Mouse (Mus musculus): ENCODE data around the gene Fubp1. TPM values are rescaled to one million over a fixed set of nuclear protein-coding genes. Genes with fewer than 3 reads are reported as not detected.

Fubp1 gene
- total RNA-seq, 2 experiments from 2014 or later, result 235 to 282 TPM

DNA sequence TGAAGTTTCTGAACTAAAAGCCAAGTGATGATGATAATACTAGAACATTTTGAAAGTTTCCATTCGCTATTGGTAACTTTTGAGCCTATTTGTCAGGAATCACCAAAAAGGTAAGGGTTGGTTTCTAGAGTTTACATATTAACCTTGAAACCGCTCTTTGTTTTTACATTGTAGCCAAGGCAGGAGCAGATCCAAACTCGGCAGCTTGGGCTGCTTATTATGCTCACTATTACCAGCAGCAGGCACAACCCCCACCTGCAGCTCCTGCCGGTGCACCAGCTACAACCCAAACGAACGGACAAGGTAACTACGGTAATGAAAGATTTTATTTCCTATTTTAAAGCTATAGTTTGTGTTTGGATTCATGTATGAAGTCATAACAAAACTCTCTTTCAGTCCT, 15.7 kb downstream of the Fubp1 start:
- ATAC-seq (replicated peaks; ENCODE audit: low FRiP score, low TSS enrichment, poor library complexity, severe bottlenecking), result no peak

DNA sequence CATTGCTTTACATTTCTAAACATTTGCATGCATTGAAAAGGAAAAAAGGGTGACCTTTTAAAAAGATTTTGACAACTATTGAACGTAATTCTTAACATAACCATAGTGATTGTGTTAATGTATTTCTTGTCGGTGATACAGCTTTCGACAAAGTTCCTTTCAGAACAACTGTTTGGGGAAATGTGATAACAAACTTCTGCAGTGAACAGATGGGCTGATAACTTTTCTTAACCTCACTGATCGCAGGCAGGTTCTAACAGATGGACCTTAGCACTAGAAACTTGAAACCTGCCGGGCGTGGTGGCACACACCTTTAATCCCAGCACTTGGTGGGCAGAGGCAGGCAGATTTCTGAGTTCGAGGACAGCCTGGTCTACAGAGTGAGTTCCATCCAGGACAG, 18.6 kb downstream of the Fubp1 start:
- ATAC-seq (replicated peaks; ENCODE audit: low FRiP score, low TSS enrichment, poor library complexity, severe bottlenecking), result no peak

DNA sequence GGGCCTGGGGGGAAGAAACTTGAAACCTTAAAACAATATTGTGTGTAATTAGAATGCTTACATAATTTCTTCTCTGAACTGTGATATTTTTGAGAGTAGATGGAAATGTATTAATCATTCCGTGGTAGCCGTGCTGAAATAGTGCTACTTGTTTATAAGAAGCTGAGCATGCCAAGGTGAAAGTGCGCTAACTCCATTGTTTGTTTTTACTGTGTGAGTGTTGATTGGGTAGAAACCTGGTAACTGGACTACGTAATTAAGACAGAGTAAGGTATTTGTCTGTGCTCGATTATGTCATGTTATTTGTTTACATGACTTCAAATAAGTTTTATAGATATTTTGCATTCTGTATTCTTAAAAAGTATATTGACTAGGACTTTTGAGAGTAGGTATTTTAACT, 19.0 kb downstream of the Fubp1 start:
- no peak for ATAC-seq (replicated peaks; ENCODE audit: low FRiP score, low TSS enrichment, poor library complexity, severe bottlenecking)

DNA sequence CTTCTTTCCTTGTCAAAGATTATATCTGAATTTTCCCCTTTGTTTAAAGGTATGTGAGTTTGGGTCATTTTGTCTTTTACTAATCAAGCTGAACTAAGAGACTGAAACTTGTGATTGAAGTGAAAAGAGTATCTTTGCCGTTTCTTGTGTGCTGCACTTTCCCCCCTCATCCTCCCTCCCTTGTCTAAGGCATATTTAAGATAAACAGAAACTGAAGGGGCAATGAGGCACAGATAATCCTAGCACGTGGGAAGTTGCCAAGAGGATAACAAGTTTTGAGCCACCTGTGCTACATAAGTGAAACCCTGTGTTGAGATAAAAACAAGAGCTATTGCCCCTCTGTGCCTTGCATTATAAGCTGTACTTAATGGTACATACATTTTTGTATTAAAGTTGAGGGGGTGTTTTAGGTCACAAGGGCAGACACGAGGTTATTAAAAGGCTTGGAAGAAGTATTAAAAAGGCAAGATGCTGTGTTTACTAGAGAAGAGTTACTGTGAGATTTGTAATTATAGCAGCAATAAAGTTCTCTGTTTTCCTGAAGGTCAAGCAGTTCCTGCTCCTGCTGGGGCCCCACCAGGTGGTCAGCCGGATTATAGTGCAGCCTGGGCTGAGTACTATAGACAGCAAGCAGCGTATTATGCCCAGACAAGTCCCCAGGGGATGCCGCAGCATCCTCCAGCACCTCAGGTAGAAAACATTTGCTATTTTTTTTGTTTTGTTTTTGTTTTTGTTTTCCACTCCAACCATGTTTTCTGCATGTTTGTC, 21.3 kb downstream of the Fubp1 start:
- ATAC-seq (replicated peaks; ENCODE audit: low FRiP score, low TSS enrichment, poor library complexity, severe bottlenecking), result peak; percentile 91

DNA sequence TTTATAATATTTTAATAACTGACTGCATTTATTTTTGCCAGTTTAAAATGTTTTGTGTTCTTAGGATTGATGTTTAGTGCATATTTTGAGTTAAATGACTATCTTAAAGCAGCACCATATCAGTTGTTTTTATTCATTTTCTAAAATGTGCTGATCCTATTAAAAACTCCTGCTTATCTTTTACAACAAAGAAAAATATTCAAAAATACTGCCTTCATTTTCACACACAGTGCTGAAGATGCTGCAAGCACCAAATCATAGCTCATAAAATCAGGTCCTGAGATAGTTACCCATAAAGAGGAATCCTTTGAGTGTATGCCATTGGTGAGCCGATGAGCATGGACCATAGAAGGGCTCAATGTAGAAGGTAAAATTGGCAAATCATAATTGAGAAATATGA, 25.0 kb downstream of the Fubp1 start:
- no peak for ATAC-seq (replicated peaks; ENCODE audit: low FRiP score, low TSS enrichment, poor library complexity, severe bottlenecking)

DNA sequence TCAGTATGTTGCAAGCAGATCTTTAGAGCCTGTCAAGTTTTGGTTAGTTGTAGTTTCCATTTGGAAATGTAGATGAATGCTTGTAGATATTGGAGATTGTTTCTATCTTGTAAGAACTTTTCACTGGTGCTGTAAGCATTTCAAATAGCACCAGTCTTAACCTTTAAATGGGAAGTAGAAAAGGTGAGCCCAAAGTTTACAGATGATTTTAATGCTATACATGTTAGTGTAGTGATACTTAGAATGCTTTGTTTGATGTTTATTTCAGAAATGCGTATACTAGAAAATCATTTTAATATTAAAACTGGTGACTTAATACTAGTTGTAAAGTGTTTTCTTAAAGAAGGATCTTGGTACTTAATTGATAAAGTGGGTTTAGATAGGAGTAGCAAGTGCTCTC, 25.6 kb downstream of the Fubp1 start:
- ATAC-seq (replicated peaks; ENCODE audit: low FRiP score, low TSS enrichment, poor library complexity, severe bottlenecking), result no peak

DNA sequence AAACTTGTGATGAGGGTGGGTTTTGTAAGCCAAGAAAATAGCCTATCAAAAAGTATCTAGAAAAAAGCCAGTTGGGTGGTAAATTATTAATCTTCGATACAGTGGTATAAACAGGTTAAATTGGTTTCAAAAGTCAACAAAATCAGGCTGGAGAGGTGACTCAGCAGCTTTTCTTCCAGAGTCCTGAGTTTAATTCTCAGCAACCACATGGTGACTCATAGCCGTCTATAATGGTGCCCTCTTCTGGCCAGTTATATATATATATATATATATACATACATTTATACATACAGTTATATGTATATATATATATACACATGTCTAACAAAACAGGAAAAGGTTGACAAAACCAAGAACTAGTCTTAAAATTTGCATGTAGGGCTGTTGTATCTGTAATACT, 28.6 kb downstream of the Fubp1 start:
- ATAC-seq (replicated peaks; ENCODE audit: low FRiP score, low TSS enrichment, poor library complexity, severe bottlenecking), result peak; percentile 53

DNA sequence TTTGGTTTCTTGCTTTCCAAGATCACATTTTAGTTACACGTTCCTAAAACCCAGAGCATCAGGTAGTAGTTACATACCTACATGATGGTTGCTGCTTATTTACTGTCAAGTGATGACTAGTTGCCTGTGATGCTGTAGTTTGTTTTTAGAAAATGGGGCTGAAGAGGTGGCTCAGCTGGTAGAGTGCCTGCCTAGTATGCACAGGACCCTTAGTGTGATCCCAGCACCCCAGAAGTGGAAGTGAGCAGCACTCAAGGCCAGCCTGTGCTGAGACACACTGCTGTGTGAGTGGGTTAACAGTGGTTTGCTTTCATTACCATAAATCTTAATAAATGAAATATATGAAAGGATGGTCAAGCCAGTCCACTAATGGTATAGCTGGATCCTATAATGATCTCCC, 29.4 kb downstream of the Fubp1 start:
- ATAC-seq (replicated peaks; ENCODE audit: low FRiP score, low TSS enrichment, poor library complexity, severe bottlenecking), result no peak

DNA sequence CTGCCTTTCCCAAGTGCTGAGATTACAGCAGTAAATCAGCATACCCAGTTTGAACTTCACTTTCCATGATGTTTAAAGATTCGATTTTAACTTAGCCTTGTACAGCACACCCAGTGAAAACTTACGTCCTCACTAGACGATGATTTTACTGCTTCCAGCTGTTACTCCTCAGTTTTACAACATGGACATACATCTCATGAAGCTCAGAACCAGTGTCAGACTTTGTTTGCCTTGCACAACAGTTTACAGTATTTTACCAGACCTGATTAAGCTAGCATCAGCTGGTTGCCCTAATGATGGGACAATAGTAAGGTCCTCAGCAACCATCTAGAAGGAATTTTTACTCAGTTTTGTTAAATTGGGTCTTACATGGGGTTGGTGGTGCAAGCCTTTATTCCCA, 30.9 kb downstream of the Fubp1 start:
- ATAC-seq (replicated peaks; ENCODE audit: low FRiP score, low TSS enrichment, poor library complexity, severe bottlenecking), result no peak

DNA sequence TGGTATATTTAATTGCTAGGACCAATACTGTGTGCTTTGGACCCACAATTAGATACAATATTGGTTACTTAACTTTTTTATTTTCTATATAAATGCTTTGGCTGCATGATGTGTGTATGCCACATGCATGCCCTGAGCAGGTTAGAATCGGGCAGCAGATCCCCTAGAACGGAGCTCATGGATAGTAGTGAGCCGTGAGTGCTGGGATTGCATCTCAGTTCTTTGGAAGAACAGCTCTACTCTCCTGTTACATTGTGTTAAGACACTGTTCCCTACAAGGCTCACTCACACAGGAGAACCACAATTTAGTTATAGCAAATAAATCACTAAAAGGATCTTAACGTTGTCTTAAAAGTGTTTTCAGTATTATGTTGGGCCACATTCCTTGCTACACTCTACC, 33.1 kb downstream of the Fubp1 start:
- no peak for ATAC-seq (replicated peaks; ENCODE audit: low FRiP score, low TSS enrichment, poor library complexity, severe bottlenecking)

DNA sequence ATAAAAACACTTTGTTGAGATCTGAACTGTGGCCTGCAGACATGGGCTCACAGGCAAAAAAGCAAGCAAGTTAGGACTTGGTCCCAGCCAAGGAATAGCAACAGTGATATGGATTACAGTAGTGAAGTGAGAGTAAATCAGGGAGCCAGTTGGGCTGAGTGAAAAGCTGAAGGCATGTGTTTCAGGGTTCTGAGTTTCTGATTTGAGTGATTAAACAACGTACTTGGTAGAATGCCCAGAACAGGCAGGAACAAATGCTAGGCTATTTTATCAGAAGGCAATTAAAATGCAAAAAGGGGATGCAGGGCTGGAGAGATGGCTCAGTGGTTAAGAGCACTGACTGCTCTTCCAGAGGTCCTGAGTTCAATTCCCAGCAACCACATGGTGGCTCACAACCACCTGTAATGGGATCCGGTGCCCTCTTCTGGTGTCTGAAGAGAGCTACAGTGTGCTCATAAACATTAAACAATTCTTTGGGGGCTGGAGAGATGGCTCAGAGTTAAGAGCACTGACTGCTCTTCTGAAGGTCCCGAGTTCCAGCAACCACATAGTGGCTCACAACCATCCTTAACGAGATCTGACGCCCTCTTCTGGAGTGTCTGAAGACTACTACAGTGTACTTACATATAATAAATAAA, 35.2 kb downstream of the Fubp1 start:
- peak; percentile 72 for ATAC-seq (replicated peaks; ENCODE audit: low FRiP score, low TSS enrichment, poor library complexity, severe bottlenecking)

DNA sequence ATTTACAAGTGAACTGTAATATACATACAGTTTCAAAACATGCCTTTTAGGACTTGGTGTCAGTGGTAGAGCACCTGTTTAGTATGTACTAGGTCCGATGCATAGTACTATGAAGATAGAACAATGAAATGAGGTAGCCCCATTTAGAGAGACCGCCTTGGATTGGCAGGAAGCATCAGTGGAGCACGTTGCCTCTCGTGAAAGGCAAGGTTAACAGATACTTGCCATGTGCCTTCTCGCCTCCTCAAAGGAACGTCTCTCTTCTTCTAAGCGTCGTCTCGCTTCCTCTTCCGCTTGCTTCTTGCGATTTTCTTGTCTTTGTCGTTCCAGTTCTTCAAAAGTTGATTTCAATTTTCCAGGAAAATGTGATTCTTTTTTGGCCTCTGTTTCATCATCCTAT, 37.5 kb downstream of the Fubp1 start:
- ATAC-seq (replicated peaks; ENCODE audit: low FRiP score, low TSS enrichment, poor library complexity, severe bottlenecking), result no peak

DNA sequence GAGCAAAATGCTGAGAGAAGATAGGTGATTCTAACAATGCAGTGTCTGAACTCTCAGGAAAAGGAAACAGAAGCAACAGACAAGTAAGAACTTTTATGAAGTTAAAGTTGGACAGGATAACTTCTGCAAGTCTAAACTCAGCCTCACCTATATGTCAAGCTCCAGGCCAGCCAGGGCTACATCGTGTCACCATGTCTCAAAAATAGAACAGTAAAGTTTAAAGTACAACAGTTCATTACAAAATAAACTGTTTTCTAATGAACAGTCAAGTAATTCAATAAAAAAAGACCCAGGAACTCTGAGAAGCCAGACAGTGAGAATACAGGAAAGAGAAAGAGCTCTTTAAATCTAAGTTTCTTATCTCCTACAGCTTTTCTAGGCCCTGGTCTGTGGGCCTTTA, 40.3 kb downstream of the Fubp1 start:
- no peak for ATAC-seq (replicated peaks; ENCODE audit: low FRiP score, low TSS enrichment, poor library complexity, severe bottlenecking)

DNA sequence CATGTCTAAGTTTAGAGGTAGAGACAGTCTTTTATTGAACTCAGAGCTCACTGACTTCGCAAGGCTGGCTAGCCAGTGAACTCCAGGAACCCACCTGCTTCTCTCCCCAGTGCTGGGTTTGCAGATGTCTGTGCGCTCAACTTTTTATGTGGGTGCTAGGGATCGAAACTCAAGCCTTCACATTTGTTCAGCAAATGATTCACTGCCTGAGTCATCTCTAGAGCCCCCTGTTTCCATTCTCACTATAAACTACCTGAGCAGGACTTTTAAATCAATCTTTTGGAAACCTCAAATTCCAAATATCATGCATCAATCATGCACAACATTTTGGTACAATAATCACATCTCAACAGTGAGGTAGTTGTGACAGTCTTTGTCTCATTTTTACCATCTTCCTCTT, 47.3 kb downstream of the Fubp1 start:
- no peak for ATAC-seq (replicated peaks; ENCODE audit: low FRiP score, low TSS enrichment, poor library complexity, severe bottlenecking)

DNA sequence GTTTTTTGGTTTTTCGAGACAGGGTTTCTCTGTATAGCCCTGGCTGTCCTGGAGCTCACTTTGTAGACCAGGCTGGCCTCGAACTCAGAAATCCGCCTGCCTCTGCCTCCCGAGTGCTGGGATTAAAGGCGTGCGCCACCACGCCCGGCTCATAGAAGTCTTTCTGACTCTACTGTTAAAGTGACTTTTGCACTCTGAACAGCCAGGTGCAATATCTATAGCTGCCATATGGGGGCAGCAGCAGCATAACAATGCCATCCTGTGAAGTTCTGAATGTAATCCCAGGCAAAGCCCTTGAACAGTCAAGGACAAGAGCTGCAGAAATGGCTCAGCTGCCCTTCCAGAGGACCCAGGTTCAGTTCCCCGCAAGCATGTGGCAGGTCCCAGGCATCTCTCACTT, 49.2 kb downstream of the Fubp1 start:
- ATAC-seq (replicated peaks; ENCODE audit: low FRiP score, low TSS enrichment, poor library complexity, severe bottlenecking), result peak; percentile 76

DNA sequence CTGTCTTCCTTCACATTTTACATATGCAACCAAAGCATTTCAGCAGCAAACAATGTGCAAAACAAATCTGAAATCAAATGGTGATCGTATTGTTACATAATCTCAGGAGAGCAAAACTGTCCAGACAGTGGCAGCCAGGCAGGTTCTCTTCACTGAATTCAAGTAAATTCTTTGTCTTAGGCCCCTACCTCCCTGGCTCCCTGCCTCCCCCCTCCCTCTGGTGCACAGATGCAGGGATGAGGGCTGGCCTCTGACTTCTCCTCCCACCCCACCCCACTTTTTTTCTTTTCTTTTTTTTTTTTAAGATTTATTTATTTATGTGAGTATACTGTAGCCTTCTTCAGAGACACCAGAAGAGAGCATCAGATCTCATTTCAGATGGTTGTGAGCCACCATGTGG, 50.1 kb downstream of the Fubp1 start:
- ATAC-seq (replicated peaks; ENCODE audit: low FRiP score, low TSS enrichment, poor library complexity, severe bottlenecking), result no peak

DNA sequence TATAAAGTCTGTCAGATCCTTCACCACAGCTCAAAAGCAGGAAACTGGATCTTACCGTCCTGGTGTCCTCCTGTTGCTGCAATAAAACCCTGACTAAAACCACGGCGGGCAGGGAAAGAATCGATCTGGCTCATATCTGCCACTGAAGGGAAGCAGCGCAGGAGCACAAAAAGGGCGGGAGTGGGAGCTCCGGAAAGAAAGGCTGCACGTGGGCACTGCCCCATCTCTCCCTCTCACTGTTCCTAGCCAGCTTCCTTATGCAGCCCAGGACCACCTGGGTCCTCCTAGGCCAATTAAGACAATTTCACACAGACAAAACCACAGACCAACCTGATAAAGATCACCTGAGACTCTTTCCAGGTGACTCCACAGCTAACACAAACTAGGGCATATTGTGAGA, 51.2 kb downstream of the Fubp1 start:
- ATAC-seq (replicated peaks; ENCODE audit: low FRiP score, low TSS enrichment, poor library complexity, severe bottlenecking), result 0 out of 2 replicates have a peak, but pooled peaks have one; percentile 11

DNA sequence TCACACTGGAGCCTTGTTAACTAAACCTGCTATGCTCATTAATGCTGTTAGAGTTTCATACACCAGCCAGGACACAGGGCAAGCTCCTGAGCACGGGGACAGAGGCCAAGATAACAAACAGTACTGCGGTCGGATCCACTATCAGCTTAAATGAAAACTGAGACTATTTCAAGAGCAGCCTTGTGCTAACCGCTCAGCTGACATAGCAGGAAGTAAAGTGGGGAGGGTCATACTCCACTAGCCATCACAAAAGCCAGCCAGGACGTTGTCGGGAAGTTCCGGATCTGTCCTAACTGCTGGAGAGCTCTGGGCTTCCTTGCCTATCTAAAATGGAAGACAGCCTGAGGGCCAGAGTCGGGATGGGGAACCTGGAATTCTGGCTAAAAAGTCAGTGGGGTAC, 51.7 kb downstream of the Fubp1 start:
- ATAC-seq (replicated peaks; ENCODE audit: low FRiP score, low TSS enrichment, poor library complexity, severe bottlenecking), result peak; percentile 39; the same call in 1 of the 2 replicates

DNA sequence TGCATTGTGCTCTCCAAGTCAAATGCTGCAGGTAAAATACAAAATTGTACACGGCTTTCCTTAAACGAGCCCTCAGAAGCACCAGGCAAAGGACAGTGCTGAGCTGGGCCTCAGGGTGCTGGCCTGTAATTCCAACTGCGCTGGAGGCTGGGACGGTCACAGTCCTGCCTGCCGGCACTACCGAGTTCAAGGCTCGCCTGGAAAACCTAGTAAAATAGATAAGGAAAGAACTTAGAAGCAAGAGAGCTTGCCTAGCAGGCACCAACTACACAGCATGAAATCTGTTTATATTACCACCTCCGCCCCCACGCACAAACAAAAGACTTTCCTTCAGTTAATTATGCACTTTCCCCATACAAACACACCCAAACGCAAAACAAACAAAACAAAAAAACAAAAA, 54.2 kb downstream of the Fubp1 start:
- ATAC-seq (replicated peaks; ENCODE audit: low FRiP score, low TSS enrichment, poor library complexity, severe bottlenecking), result no peak

DNA sequence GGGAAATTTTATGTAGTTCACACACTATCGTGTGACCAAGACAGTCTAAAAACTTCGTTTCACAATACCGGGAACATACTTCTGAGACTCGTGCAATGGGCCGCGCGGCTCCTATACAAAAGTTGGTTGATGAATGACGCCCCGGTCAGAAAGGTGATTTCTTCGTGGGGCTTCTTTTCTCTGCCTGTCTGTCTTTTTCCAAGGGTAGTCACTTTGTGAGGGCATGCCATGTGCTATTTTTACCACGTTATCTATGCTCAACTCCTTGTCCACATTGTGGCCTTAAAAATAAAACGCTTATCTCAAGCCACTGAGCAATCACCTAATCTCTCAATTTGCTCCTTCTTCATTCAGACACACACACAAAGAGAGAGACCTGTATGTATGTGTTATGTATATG, 54.6 kb downstream of the Fubp1 start:
- peak; percentile 24 for ATAC-seq (replicated peaks; ENCODE audit: low FRiP score, low TSS enrichment, poor library complexity, severe bottlenecking)

DNA sequence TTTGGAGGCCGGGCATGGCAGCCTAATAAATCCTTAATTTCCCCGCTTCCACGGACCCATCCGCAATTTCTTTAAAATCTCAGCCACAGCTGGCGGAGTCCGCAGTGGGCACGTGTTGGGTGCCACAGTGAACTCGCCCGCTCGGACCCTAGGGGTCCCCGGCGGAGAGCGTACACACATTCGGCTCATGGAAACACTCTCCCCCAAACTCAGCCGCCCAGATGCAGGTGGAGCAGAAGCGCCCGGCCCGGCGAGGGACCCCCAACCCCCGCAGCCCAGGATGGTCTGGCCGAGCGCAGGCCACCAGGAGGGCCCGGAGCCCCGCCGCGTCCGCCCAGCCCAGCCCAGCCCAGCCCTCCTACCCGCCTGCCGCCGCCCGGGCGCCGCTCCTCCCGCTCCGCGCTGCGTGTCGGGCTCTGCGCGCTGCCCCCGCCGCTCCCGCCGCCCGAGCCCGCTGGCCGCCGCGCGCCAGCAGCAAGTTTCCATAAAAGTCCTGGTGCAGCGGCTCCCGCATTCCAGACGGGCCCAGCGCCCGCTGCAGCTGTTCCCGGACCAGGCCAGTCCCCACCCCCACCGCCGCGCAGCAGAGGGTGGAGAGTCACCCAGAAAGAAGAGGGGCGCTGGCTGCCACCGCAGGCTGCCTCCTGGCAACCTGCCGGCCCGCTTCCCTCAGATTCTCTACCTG, 55.3 kb downstream of the Fubp1 start:
- peak; percentile 47; the same call in 1 of the 2 replicates for ATAC-seq (replicated peaks; ENCODE audit: low FRiP score, low TSS enrichment, poor library complexity, severe bottlenecking)
